ENCODE assay signal across 12 mouse cellular contexts in the genomic region with DNA sequence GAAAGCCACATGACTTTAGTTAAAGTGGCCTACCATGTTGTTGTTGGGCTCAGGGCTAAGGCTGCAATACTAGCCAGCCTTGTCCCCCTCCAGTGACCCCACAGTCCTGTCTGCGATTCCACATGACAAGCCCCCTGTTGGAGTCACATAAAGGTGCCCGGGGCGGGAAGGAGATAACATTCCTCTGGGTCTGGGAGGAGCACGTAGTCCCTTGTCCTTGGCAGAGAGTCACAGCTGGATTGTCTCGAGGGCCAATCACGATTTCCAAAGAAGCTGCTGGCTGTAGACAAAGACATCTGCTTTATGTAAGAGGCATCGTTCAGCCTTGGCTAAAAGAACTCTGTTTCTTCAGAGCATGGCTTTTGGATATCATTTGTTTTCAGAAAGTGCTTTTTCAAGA. TPM values are rescaled to one million over a fixed set of nuclear protein-coding genes. Genes with fewer than 3 reads are reported as not detected.
DNase-seq lines count a peak whose midpoint lies in the region; ATAC-seq lines count a peak whose summit lies in the region.
"Had no signal": no experiment of that assay in that cellular context is flagged by ENCODE, and none has a peak within 500 bp of the region (broad histone marks: within the 10 kb centered on the region; RNA-seq: fewer than 3 reads in every experiment).

No protein-coding gene starts in this region.

- no peak for ATAC-seq in kidney, embryonic 14.5 days (ENCODE audit: low FRiP score, low TSS enrichment)

- DNase-seq in kidney, adult 8-10 months, result no peak
- peak; percentile 58 for DNase-seq in heart, adult 8-10 months (ENCODE audit: low spot score)
- peak; percentile 35 to 60 for DNase-seq in heart, postnatal 36 days
- peak; percentile 24 for DNase-seq in lung, postnatal 14 days
- DNase-seq in right cerebral cortex, adult 2 months (ENCODE audit: low spot score in 2 of 2), result no peak
- DNase-seq in thymus, postnatal 14 days, result no peak
- no peak for DNase-seq in frontal cortex, postnatal 14 days (ENCODE audit: low spot score in 2 of 2)
- DNase-seq: adrenal gland, adult 2 months; cerebellum, adult 11 months had no signal

- H3K4me3 ChIP-seq in kidney, embryonic 14.5 days (ENCODE audit: low read length), result no peak overlapping the region

- intact Hi-C loops in heart, postnatal 36 days (cut with DNase I), result no loop called here

- WGBS in kidney, embryonic 14.5 days, result 35% methylated on average over 7 of the region's 7 CpGs

- H3K4me1 ChIP-seq in kidney, embryonic 14.5 days (ENCODE audit: control insufficient read depth, insufficient read depth, low read length), result no peaks in the 10 kb centered on the region; the same call in 1 of the 2 replicates

- H3K36me3 ChIP-seq in kidney, embryonic 14.5 days (ENCODE audit: control insufficient read depth, insufficient read depth, low read length), result no peaks in the 10 kb centered on the region

- no peaks in the 10 kb centered on the region for H3K9me3 ChIP-seq in kidney, embryonic 14.5 days (ENCODE audit: control insufficient read depth, low read length)

- no peak overlapping the region for H3K4me2 ChIP-seq in kidney, embryonic 14.5 days (replicated peaks; ENCODE audit: low read depth, low read length)

- no peak overlapping the region for H3K9ac ChIP-seq in kidney, embryonic 14.5 days (ENCODE audit: low read depth, low read length)

- H3K27me3 ChIP-seq in kidney, embryonic 14.5 days (ENCODE audit: control insufficient read depth, insufficient read depth, low read length), result no peaks in the 10 kb centered on the region

- peak overlapping the region; percentile 42 for H3K27ac ChIP-seq in kidney, embryonic 14.5 days (ENCODE audit: low read depth, low read length)

RNA-seq across cellular contexts. Expression of a gene that starts 31.2 kb away (rescaled TPM):
- polyA plus RNA-seq in kidney, embryonic 14.5 days (2014; fragmentation: Nextera tagmentation; extraction: Ambion mirVana), result 18.8 and 38.1 TPM in 2 replicates
- 10 to 100 TPM; 23.3 to 31.8 (median 29.8) TPM for total RNA-seq in heart, adult 8-10 months (2022)
- 10 to 100 TPM; 69.8 to 78.5 TPM for total RNA-seq in heart, postnatal 36 days (2021)
- total RNA-seq: hematopoietic stem cell, adult 5-6 weeks; megakaryocyte progenitor cell, adult 5-6 weeks had no signal

Comparison
In these comparisons a context has a peak if more than half of its experiments do, and no peak if none do; other contexts are left out.
1. DNase-seq: peak in heart, adult 8-10 months (single experiment), heart, postnatal 36 days (2 of 2) and lung, postnatal 14 days (single experiment); none in kidney, adult 8-10 months (0 of 2), right cerebral cortex, adult 2 months (0 of 2), thymus, postnatal 14 days (single experiment) and frontal cortex, postnatal 14 days (0 of 2).